Comparison of ENCODE assay signal across 16 mouse cellular contexts in the genomic region with DNA sequence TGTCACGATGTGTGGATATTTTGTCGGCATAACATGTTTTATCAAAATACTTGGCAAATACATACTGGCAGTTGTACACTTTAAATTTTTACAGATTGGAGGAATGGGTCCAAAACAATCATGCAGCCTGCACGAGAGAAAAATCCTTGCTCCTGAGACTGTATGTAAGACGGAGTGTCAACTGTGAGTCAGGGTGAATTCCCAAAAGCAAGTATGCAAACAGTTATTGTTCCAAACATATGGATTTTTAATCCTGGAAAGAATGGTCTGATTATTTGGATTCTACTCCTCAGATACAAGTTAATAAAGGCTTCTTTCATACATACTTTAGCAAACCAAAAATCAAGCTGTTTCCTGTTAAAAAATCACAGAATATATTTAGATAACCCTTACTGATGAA.
"Had no signal": no experiment of that assay in that cellular context is flagged by ENCODE, and none has a peak within 500 bp of the region (broad histone marks: within the 10 kb centered on the region; RNA-seq: fewer than 3 reads in every experiment).

No protein-coding gene starts in this region.

- H3K27me3 ChIP-seq: limb, embryonic 13.5 days; midbrain, embryonic 15.5 days; neural tube, embryonic 13.5 days had no signal

- H3K4me2 ChIP-seq: liver, embryonic 15.5 days had no signal

- ATAC-seq: lung, postnatal 0 days; midbrain, embryonic 15.5 days had no signal

- H3K27ac ChIP-seq: limb, embryonic 13.5 days; liver, embryonic 15.5 days; neural tube, embryonic 13.5 days had no signal

- H3K4me3 ChIP-seq: limb, embryonic 13.5 days; liver, embryonic 15.5 days; neural tube, embryonic 13.5 days had no signal

- H3K9ac ChIP-seq: limb, embryonic 13.5 days; liver, embryonic 15.5 days; midbrain, embryonic 15.5 days; neural tube, embryonic 13.5 days had no signal

- DNase-seq: kidney, adult 9 months; kidney, postnatal 14 days; layer of hippocampus, postnatal 36 days; left cerebral cortex, postnatal 4 days; lung, adult 2 months; lung, postnatal 36 days; retina, postnatal 1 day; right cerebral cortex, postnatal 4 days; spleen, adult 18-20 months; thymus, adult 18-20 months; thymus, postnatal 14 days had no signal

- H3K36me3 ChIP-seq: limb, embryonic 13.5 days; liver, embryonic 15.5 days; midbrain, embryonic 15.5 days; neural tube, embryonic 13.5 days had no signal

- H3K9me3 ChIP-seq: limb, embryonic 13.5 days; liver, embryonic 15.5 days; midbrain, embryonic 15.5 days; neural tube, embryonic 13.5 days had no signal
